Mouse (Mus musculus) lung, embryonic 16.5 days (tissue): ENCODE results near the gene Efcab9. TPM values are rescaled to one million over a fixed set of nuclear protein-coding genes. Genes with fewer than 3 reads are reported as not detected.

Experiments used
- ATAC-seq: fragments of 200-750 bp; cut with Nextera tagmentation; 2 replicates; pipeline ENCODE4 v1.8.0; 2017; ENCODE audit warnings: low read depth, mild to moderate bottlenecking, moderate library complexity
- H3K27ac ChIP-seq: fragments of 300-500 bp; sonication (generic); 2 replicates; pipeline ENCODE4 v1.5.1; 2014; ENCODE audit warnings: mild to moderate bottlenecking, control low read depth, low read length
- H3K27me3 ChIP-seq: fragments of 300-500 bp; sonication (generic); 2 replicates; pipeline ENCODE4 v1.6.1; 2014; ENCODE audit warnings: low read depth, low read length, mixed read lengths; ENCODE audit not compliant: control insufficient read depth, insufficient read depth
- H3K36me3 ChIP-seq: fragments of 300-500 bp; sonication (generic); 2 replicates; pipeline ENCODE4 v1.6.1; 2014; ENCODE audit warnings: low read length; ENCODE audit not compliant: control insufficient read depth, insufficient read depth
- H3K4me1 ChIP-seq: fragments of 300-500 bp; sonication (generic); replicated peaks from 2 replicates; pipeline ENCODE4 v1.6.1; 2014; ENCODE audit warnings: low read length, mixed read lengths; ENCODE audit not compliant: control insufficient read depth, insufficient read depth
- H3K4me2 ChIP-seq: fragments of 300-500 bp; sonication (generic); 2 replicates; pipeline ENCODE4 v1.6.1; 2014; ENCODE audit warnings: low read depth, low read length, control low read depth
- H3K4me3 ChIP-seq: fragments of 300-500 bp; sonication (generic); 2 replicates; pipeline ENCODE4 v1.5.1; 2014; ENCODE audit warnings: mild to moderate bottlenecking, low read length, control low read depth
- H3K9ac ChIP-seq: fragments of 300-500 bp; sonication (generic); 2 replicates; pipeline ENCODE4 v1.6.1; 2014; ENCODE audit warnings: low read length, control low read depth
- H3K9me3 ChIP-seq: fragments of 300-500 bp; sonication (generic); 2 replicates; pipeline ENCODE4 v1.6.1; 2016; ENCODE audit warnings: low read length; ENCODE audit not compliant: control insufficient read depth
- WGBS: fragments of 180-500 bp; shearing (Covaris S2); extraction: QIAGEN DNeasy Blood & Tissue Kit; methylation state at CpG from one replicate; pipeline ENCODE4 v1.1.7; 2014; 5-methylcytosine and 5-hydroxymethylcytosine counted together
- polyA plus RNA-seq: library from polyadenylated mRNA; unstranded; fragments of >200 nt; fragmentation: Nextera tagmentation; extraction: Ambion mirVana; gene quantifications from 2 replicates; pipeline ENCODE4 v1.2.1, GENCODE M21; 2015

Efcab9 gene
- polyA plus RNA-seq, 1 experiment from 2014 or later, result 0.79 TPM

- H3K27ac ChIP-seq, result no peak overlapping the region
- no peaks in the 10 kb centered on the region for H3K9me3 ChIP-seq
- H3K4me1 ChIP-seq, result no peaks in the 10 kb centered on the region
- H3K9ac ChIP-seq, result no peak overlapping the region
- ATAC-seq, result no peak
- no peaks in the 10 kb centered on the region for H3K27me3 ChIP-seq
- WGBS, result 74% methylated on average over 5 of the region's 5 CpGs
- H3K36me3 ChIP-seq, result no peaks in the 10 kb centered on the region
- no peak overlapping the region for H3K4me2 ChIP-seq
- H3K4me3 ChIP-seq, result no peak overlapping the region
Observed at GRCm38 (mm10) chr11:32475487-32476236, 56.2 kb downstream of the Efcab9 start.

GRCm38 (mm10) chr11:32474725-32475124 lies 57.2 kb downstream of the Efcab9 start:
- no peak overlapping the region for H3K9ac ChIP-seq
- no peak overlapping the region for H3K4me2 ChIP-seq
- no peaks in the 10 kb centered on the region for H3K27me3 ChIP-seq
- no peak overlapping the region for H3K27ac ChIP-seq
- 79% methylated on average over 3 of the region's 3 CpGs for WGBS
- H3K4me3 ChIP-seq, result no peak overlapping the region
- H3K36me3 ChIP-seq, result no peaks in the 10 kb centered on the region
- no peak for ATAC-seq
- no peaks in the 10 kb centered on the region for H3K4me1 ChIP-seq
- H3K9me3 ChIP-seq, result no peaks in the 10 kb centered on the region

Other genes starting within 250 kb of the Efcab9 start
- gene Hba-a1, start 248.6 kb downstream of the Efcab9 start, polyA plus RNA-seq, result 8,555 and 10,091 TPM in 2 replicates
- 1.8 and 2.8 TPM in 2 replicates for gene Hbq1b, start 245.1 kb downstream of the Efcab9 start, polyA plus RNA-seq
- 22,746 and 25,203 TPM in 2 replicates for gene Hba-a2, start 235.6 kb downstream of the Efcab9 start, polyA plus RNA-seq
- 0.46 and 1.1 TPM in 2 replicates for gene Hbq1a, start 232.0 kb downstream of the Efcab9 start, polyA plus RNA-seq
- gene Sh3pxd2b, start 184.3 kb downstream of the Efcab9 start, polyA plus RNA-seq, result 23.4 and 23.6 TPM in 2 replicates
- gene Ubtd2, start 76.7 kb downstream of the Efcab9 start, polyA plus RNA-seq, result 38.2 and 42.0 TPM in 2 replicates
- gene Stk10, start 1.2 kb upstream of the Efcab9 start, polyA plus RNA-seq, result 2.6 and 3.2 TPM in 2 replicates
- 74.1 and 80.5 TPM in 2 replicates for gene Fbxw11, start 110.6 kb upstream of the Efcab9 start, polyA plus RNA-seq